Mouse (Mus musculus): ENCODE results near the gene Rasal1.
A peak's percentile ranks its signal among the peaks of the same experiment; 100 is the strongest.

The Rasal1 gene

GRCm38 (mm10) chr5:120694695-120695074 is 46.1 kb downstream of the Rasal1 start:
- no peak for DNase-seq (ENCODE audit: low spot score)

GRCm38 (mm10) chr5:120696057-120696743 is 47.6 kb downstream of the Rasal1 start:
- no peak for DNase-seq (ENCODE audit: low spot score)

- no peak for DNase-seq (ENCODE audit: low spot score)
Measured at GRCm38 (mm10) chr5:120696865-120697264, 48.3 kb downstream of the Rasal1 start.

GRCm38 (mm10) chr5:120698181-120698580 is 49.6 kb downstream of the Rasal1 start:
- no peak for DNase-seq (ENCODE audit: low spot score)

GRCm38 (mm10) chr5:120698801-120699391 is 50.3 kb downstream of the Rasal1 start:
- no peak for DNase-seq (ENCODE audit: low spot score)

- no peak for DNase-seq (ENCODE audit: low spot score)
Measured at GRCm38 (mm10) chr5:120700996-120701790, 52.6 kb downstream of the Rasal1 start.

- DNase-seq (ENCODE audit: low spot score) = no peak
Measured at GRCm38 (mm10) chr5:120702421-120702820, 53.8 kb downstream of the Rasal1 start.

- no peak for DNase-seq (ENCODE audit: low spot score)
Measured at GRCm38 (mm10) chr5:120702969-120703368, 54.4 kb downstream of the Rasal1 start.

GRCm38 (mm10) chr5:120703660-120704059 is 55.0 kb downstream of the Rasal1 start:
- no peak for DNase-seq (ENCODE audit: low spot score)

- DNase-seq (ENCODE audit: low spot score) = no peak
Measured at GRCm38 (mm10) chr5:120704421-120704820, 55.8 kb downstream of the Rasal1 start.

GRCm38 (mm10) chr5:120706541-120706940 is 57.9 kb downstream of the Rasal1 start:
- DNase-seq (ENCODE audit: low spot score) = no peak

- DNase-seq (ENCODE audit: low spot score) = no peak
Measured at GRCm38 (mm10) chr5:120706976-120707375, 58.4 kb downstream of the Rasal1 start.

GRCm38 (mm10) chr5:120710161-120710825 is 61.7 kb downstream of the Rasal1 start:
- DNase-seq (ENCODE audit: low spot score) = no peak

- DNase-seq (ENCODE audit: low spot score) = no peak
Measured at GRCm38 (mm10) chr5:120710826-120711248, 62.2 kb downstream of the Rasal1 start.

- peak; percentile 34 for DNase-seq (ENCODE audit: low spot score)
Measured at GRCm38 (mm10) chr5:120711416-120711815, 62.8 kb downstream of the Rasal1 start.

GRCm38 (mm10) chr5:120711827-120712226 is 63.2 kb downstream of the Rasal1 start, which contains the start of gene Dtx1:
TSS of gene Dtx1 (minus strand) at chr5:120711927.
- DNase-seq (ENCODE audit: low spot score) = no peak

- DNase-seq (ENCODE audit: low spot score) = no peak
Measured at GRCm38 (mm10) chr5:120712721-120713120, 64.1 kb downstream of the Rasal1 start.

GRCm38 (mm10) chr5:120714314-120714713 is 65.7 kb downstream of the Rasal1 start:
- peak; percentile 43 for DNase-seq (ENCODE audit: low spot score)

GRCm38 (mm10) chr5:120717136-120717535 is 68.5 kb downstream of the Rasal1 start:
- no peak for DNase-seq (ENCODE audit: low spot score)

- DNase-seq (ENCODE audit: low spot score) = no peak
Measured at GRCm38 (mm10) chr5:120718600-120719378, 70.2 kb downstream of the Rasal1 start.

GRCm38 (mm10) chr5:120721005-120721404 is 72.4 kb downstream of the Rasal1 start:
- no peak for DNase-seq (ENCODE audit: low spot score)
